Mouse (Mus musculus): ENCODE results near the gene Nav1.

The Nav1 gene

GRCm38 (mm10) chr1:135443506-135443905 is 163.6 kb downstream of the Nav1 start:
- DNase-seq (ENCODE audit: low spot score) = no peak

DNA sequence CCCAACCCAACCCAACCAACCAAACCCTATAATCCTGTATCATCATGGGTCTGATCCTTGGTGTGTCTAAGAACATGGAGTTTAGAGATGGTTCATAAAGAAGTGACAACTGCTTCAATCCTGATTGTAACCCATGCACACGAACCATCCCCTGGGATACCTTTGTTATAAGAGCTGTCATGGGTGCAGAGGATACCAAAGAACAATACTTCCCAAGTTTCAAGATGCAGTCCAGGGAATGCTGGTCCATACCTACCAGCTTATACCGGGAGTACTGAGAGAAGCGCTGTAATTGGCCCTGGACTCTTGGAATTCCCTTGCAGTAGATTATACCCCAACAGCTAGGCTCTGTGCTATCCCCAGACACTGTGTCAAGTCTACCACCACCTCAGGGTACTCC is 165.2 kb downstream of the Nav1 start:
- no peak for DNase-seq (ENCODE audit: low spot score)

- DNase-seq (ENCODE audit: low spot score) = no peak
Measured at GRCm38 (mm10) chr1:135440986-135441385, 166.1 kb downstream of the Nav1 start.

GRCm38 (mm10) chr1:135438801-135439200 is 168.3 kb downstream of the Nav1 start:
- no peak for DNase-seq (ENCODE audit: low spot score)

- DNase-seq (ENCODE audit: low spot score) = no peak
Measured at GRCm38 (mm10) chr1:135435823-135436222, 171.3 kb downstream of the Nav1 start.

GRCm38 (mm10) chr1:135430669-135431017 is 176.5 kb downstream of the Nav1 start:
- no peak for DNase-seq (ENCODE audit: low spot score)

DNA sequence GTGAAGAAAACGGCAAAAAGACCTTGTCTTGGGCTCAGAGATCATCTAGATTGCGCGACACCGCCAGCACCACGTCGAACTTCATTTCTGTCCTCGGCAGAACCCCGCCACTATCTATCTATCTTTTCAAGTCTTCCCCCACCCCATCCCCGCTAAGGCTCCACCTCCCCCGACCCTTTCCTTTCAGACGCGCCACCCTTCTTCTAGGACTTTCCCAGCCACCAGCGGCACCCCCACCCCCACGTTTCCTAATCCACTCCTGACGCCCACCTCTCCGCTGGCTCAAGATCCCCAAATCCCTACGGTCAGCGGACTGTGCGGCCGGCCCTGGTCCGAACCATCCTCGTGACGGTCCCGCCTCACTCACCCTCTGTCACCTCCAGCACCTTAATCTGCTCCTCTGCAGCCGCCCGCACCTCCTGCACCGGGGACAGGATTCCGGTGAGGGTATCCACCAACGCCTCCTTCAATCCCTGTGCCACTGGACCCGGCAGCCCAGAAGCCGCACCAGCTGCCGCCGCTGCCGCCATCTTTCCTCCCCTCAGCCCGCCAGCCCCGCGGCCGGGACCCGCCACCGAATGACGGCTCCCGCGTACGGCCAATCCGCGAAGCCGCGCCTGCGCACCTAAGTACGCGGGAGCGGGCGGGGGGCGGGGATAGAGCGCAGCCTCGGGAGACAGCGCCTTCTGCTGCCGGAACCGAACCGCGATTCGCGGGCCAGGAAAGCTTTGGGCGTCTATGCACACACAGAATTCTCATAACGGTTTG is 177.0 kb downstream of the Nav1 start, which contains the start of gene Ipo9:
Ipo9 (minus strand) TSS at position 599 of the 768 bp plus-strand sequence.
- peak; percentile 82 for DNase-seq (ENCODE audit: low spot score)

DNA sequence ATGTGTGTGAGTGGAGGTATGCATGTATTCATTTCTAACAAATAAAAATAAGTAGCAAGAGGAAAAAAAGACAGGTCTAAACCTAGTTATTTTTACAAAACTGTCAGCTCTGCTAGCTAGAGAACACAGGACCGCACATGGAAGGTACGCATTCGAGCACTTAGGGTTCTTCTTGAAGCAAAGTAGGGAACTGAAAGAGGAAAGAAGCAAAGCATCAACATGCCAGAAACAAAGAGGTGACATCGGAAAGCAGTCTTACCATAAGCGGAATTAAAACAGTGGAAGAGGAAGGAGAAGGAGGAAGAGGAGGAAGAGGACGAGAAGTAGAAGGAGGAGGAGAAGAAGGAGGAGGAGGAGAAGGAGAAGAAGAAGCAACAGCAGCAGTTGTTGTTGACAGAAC is 179.7 kb downstream of the Nav1 start:
- DNase-seq (ENCODE audit: low spot score) = no peak

DNA sequence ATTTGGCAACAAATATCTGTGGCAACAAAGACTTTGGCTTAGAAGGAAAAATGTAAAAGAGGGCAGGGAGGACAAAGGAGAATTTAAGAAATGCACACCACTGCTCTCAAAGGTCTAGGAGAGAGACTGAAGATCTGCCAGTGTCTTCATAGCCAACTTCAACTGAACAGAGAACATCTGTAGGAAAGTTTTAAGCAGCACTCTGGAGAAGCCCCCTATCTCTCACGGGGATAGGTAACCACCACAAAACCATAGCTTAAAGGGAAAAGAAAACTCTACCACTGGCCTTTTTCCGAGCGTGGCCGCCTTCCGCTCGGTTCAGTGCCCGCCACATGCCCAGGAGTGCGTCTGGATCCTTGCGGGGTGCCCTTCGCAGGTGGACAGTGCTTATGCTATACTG is 180.4 kb downstream of the Nav1 start:
- no peak for DNase-seq (ENCODE audit: low spot score)

DNA sequence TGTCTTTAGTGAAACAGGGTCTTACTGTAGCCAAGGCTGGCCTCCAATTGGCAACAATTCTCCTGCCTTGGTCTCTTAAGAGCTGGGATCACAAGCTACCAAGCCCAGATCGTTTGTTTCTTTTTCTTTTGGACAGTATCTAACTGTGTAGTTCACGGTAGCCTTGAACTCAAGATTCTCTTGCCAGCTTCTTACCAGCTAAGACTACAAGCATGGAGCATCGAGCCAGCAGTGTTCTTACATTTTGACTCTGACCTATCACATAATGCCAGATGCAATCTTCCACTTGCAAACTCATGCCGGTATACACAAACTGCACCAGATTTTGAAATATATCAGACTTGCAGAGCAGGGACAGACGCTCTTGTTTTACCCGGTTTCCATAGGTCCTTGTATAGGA is 184.3 kb downstream of the Nav1 start:
- peak; percentile 30 for DNase-seq (ENCODE audit: low spot score)

DNA sequence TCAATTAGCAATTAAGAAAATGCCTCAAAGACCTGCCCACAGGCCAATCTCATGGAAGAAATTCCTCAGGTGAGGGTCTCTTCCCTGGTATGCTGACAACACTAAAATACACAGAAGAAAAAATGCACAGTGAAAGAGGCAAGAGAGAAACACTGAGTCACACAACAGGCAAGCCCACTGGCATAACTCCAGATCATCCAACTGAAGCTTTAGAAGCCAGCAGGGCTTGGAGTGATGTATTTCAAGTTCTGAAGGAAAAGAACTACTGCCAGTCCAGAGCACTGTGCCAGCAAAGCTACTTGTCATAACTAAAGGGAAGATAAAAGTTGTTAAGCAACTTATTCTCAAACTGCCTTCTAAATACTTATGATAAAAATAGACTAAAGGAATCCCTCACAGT is 193.1 kb downstream of the Nav1 start:
- peak; percentile 12 for DNase-seq (ENCODE audit: low spot score)

DNA sequence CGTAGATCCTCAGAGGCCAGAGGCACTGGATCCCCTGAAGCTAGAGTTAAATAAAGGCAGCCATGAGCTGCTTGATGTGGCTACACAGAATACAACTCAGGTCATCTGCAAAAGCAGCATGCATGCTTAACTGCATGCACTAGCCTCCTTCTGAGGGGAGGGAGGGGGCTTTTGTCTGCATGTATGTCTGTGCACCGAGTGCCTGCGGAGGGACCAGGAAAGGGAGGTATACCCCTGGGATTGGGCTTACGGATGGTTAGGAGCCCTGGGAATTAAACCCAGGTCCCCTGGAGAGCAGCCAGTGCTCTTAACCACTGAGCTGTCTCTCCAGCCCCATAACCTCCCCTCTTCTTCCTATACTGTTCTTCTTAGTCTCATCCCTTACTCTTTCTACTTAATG is 195.0 kb downstream of the Nav1 start:
- DNase-seq (ENCODE audit: low spot score) = no peak

- peak; percentile 20 for DNase-seq (ENCODE audit: low spot score)
Measured at GRCm38 (mm10) chr1:135410967-135411366, 196.1 kb downstream of the Nav1 start.

GRCm38 (mm10) chr1:135408973-135409372 is 198.1 kb downstream of the Nav1 start:
- DNase-seq (ENCODE audit: low spot score) = no peak

DNA sequence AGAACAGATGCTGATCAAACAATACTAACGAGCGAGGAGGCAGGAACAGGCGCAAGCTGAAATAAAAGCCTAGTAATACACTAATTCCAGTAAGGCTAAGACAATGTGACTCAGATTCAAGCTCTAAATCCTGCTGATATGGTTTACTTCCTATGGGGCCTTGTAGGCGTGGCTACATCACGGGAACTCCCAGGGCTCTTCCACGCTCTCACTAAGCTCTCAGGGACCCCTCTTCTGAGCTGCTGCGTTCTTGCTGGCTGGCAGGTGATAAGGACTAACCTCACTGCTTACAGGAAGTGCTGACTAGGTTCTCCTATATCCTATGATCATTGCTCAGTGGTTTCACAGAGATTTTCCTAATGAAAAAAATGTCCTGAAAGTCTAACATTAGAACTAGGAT is 201.7 kb downstream of the Nav1 start:
- no peak for DNase-seq (ENCODE audit: low spot score)

DNA sequence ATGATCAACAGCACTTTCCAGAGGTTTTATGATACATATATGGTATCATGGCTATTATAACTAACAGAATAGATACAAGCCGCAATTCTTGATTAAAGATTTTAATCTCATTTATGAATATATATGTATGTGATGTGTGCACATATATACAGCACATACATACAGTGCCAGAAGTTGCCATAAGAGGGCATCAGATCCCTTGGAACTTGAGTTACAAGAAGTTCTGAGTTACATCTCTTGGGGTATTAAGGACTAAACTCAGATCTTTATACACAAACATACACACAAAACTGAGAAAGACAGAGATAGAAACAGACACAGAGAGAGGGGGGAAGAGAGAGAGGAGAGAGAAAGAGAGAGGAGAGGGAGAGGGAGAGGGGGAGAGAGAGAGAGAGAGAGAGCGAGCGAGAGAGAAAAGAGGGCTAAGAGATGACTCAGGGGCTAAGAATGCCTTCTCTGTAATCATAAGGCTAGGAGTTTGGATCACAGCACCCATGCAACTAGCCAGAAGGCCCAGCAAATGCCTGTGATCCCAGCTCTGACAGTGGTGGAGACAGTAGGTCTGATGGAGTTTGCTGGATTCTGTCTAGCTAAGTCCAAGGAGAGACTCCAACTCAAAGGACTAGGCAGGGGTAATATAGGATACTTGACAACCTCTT is 205.5 kb downstream of the Nav1 start:
- no peak for DNase-seq (ENCODE audit: low spot score)

GRCm38 (mm10) chr1:135399466-135399865 is 207.6 kb downstream of the Nav1 start:
- DNase-seq (ENCODE audit: low spot score) = no peak

- DNase-seq (ENCODE audit: low spot score) = no peak
Measured at GRCm38 (mm10) chr1:135385161-135385560, 221.9 kb downstream of the Nav1 start.

Measured in ovary, adult 18-20 months (tissue).